Mouse (Mus musculus) brain, embryonic 18.5 days (tissue): ENCODE data around the gene Olfr372.
"Not testable (repeated sequence)": the region's sequence is repeated elsewhere in the genome, so short reads cannot be mapped to it uniquely, and the experiment has no call there.

Experiments used
- DNase-seq: peaks from one replicate; pipeline ENCODE4 v3.0.0-alpha.2; 2012; ENCODE audit warnings: low read depth, low spot score

Olfr372 gene

GRCm38 (mm10) chr8:72099377-72100103, 58.5 kb downstream of the Olfr372 start:
- DNase-seq, result not testable (repeated sequence)

GRCm38 (mm10) chr8:72105165-72105564, 64.1 kb downstream of the Olfr372 start:
- DNase-seq, result no peak

- no peak for DNase-seq
Observed at GRCm38 (mm10) chr8:72106740-72107139, 65.7 kb downstream of the Olfr372 start, which contains the start of gene Olfr374. Gene Olfr374 (plus strand): TSS chr8:72107040.
